18 mouse cellular contexts compared by ENCODE assay signal in the genomic region with DNA sequence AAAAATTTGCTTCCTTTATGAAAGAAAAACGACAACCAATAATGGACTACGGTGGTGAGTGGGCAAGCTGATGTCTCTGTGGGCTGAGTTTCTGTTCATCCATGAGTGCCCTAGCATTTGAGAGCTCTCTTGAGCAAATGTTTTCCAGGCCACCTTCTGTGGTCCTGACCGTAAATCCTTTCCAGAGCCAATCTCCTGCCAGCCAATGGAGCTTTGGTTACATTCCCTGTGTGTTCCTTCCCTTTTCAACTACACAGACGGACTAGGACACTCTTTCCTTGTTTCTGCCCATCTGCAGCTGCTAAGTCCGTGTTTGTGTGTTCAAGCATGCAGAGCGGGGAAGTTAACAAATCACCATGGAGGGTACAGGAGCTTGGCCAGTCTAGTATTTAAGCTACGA. TPM values are rescaled to one million over a fixed set of nuclear protein-coding genes. Genes with fewer than 3 reads are reported as not detected.
A peak's percentile ranks its signal among the peaks of the same experiment; 100 is the strongest.
DNase-seq lines count a peak whose midpoint lies in the region; TF ChIP-seq lines count a peak whose summit lies in the region.
"Had no signal": no experiment of that assay in that cellular context is flagged by ENCODE, and none has a peak within 500 bp of the region (broad histone marks: within the 10 kb centered on the region; RNA-seq: fewer than 3 reads in every experiment).

No protein-coding gene starts in this region.

- peak; percentile 14 for DNase-seq in embryo, embryonic 10.5 days (ENCODE audit: low spot score)
- no peak for DNase-seq in embryo, embryonic 9.5 days (ENCODE audit: extremely low spot score)
- peak; percentile 58 for DNase-seq in kidney, adult 9 months
- DNase-seq in kidney, postnatal 10 days, result no peak
- DNase-seq in layer of hippocampus, adult 2 months (ENCODE audit: low spot score in 2 of 2), result no peak
- no peak for DNase-seq in layer of hippocampus, adult 8-10 months (ENCODE audit: low spot score in 2 of 2)
- DNase-seq in kidney, postnatal 4 days, result peak; percentile 11 to 31
- DNase-seq in left cerebral cortex, adult 9 months (ENCODE audit: low spot score in 2 of 2), result no peak
- DNase-seq: adrenal gland, postnatal 14 days; cerebellum, adult 11-12 months; cerebellum, adult 9-10 months; gastrocnemius, postnatal 36 days; heart, adult 11 months; heart, postnatal 36 days had no signal

- no peak overlapping the region for H3K4me3 ChIP-seq in layer of hippocampus, adult 2 months
- H3K4me3 ChIP-seq: embryonic facial prominence, embryonic 10.5 days; heart, embryonic 13.5 days; hindbrain, embryonic 15.5 days had no signal

- H3K27ac ChIP-seq in layer of hippocampus, adult 2 months, result peak overlapping the region; percentile 18; the same call in 1 of the 2 replicates
- H3K27ac ChIP-seq: embryonic facial prominence, embryonic 10.5 days; heart, embryonic 13.5 days; hindbrain, embryonic 15.5 days had no signal

- TF ChIP-seq CTCF in layer of hippocampus, adult 2 months (conservative IDR thresholded peaks at IDR 0.05), result no peak

RNA-seq across cellular contexts. Expression of a gene that starts 6.1 kb away (rescaled TPM):
- 10 to 100 TPM; 16.5 to 18.9 TPM for total RNA-seq in layer of hippocampus, adult 2 months (2021)
- 10 to 100 TPM; 15.4 to 19.6 (median 17.9) TPM for total RNA-seq in layer of hippocampus, adult 8-10 months (2022)
- total RNA-seq: MEL had no signal

RNA-seq across cellular contexts. Expression of a gene that starts 22.5 kb away (rescaled TPM):
- 1 to 10 TPM; 7.5 to 9.8 TPM for total RNA-seq in layer of hippocampus, adult 2 months (2021)
- 10 to 100 TPM in 1 of 4 experiments, 1 to 10 TPM in 3; 7.7 to 11.0 (median 9.9) TPM for total RNA-seq in layer of hippocampus, adult 8-10 months (2022)

RNA-seq across cellular contexts. Expression of a gene that starts 23.7 kb away (rescaled TPM):
- 10 to 100 TPM; 10.5 to 12.4 TPM for total RNA-seq in layer of hippocampus, adult 2 months (2021)
- total RNA-seq in layer of hippocampus, adult 8-10 months (2022), result 10 to 100 TPM in 2 of 4 experiments, 1 to 10 TPM in 2; 7.8 to 11.9 (median 9.4) TPM

Comparison
In these comparisons a context has a peak if more than half of its experiments do, and no peak if none do; other contexts are left out.
1. DNase-seq: peak in embryo, embryonic 10.5 days (single experiment), kidney, adult 9 months (single experiment) and kidney, postnatal 4 days (2 of 2); none in embryo, embryonic 9.5 days (single experiment), kidney, postnatal 10 days (single experiment), layer of hippocampus, adult 2 months (0 of 2), layer of hippocampus, adult 8-10 months (0 of 2) and left cerebral cortex, adult 9 months (0 of 2).